Mouse (Mus musculus) heart, adult 18-20 months (tissue): Measurements from ENCODE around the gene 4933406M09Rik. TPM values are rescaled to one million over a fixed set of nuclear protein-coding genes. Genes with fewer than 3 reads are reported as not detected.

ENCODE experiments used
- DNase-seq, 2 experiments: peaks; one replicate each; pipeline ENCODE4 v3.0.0; 2021 to 2022; ENCODE audit warnings: mixed read lengths in 1 of 2
- total RNA-seq, 2 experiments: library from RNA; stranded (reverse); gene quantifications; 2 replicates each; pipeline ENCODE4 v1.2.3; 2021

4933406M09Rik gene
- total RNA-seq, 2 experiments from 2014 or later, result not detected

DNA sequence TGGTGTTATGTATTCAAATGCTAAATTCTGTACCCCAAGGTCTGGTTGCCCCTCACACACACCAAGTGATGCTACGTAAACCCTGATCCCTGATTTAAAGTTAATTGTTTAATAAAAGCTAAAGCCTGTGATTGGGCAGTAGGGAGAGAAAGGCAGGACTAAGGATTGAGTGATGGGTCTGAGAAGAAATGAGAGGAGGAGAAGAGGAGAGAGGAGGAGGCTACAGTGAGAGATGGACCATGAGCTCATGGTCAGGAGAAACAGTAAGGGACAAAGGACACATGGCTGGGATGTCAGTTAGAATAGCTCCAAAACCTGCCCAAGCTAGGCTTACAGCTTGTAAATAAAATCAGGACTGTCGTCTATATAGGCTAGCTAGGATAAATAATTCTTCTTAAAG lies 4.7 kb upstream of the 4933406M09Rik start:
- no peak for DNase-seq

GRCm38 (mm10) chr1:134381795-134382625 lies 3.7 kb upstream of the 4933406M09Rik start:
- peak; percentile 39 to 57 for DNase-seq

DNA sequence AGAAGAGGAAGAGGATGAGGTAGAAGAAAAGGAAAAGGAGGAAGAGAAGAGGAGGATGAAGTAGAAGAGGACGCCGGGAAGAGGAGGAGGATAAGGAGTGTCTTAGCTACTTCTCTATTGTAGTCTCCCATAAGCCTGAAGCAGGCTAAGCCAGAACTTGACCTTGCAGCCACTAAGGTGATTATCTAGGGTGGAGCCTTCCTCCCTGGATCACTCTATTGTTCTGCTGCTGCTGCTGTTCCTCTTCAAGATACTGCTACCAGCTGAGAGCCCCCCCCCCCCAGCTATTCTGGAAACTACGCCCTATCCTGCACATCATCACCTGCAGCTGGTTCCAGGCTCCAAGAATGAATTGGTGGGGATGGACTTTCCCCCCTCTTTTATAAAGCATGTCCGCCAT lies 1.2 kb upstream of the 4933406M09Rik start:
- DNase-seq, result peak in 1 of 2 experiments; percentile 62

DNA sequence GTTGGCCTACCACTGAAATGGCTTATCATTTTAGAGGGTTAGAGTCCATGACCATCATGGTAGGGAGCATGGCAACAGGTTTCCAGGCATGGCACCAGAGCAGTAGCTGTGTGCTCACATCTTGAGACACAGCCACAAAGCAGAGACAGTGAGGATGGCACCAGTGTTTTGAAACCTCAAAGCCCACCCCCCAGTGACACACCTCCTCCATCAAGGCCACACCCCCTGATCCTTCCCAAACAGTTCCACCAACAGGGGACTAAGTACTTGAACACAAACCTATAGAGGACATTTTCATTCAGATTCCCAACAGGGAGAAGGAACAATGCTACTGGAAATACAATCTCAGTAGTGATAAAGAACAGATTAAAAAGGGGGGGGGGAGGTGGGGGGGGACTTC lies 564 bp upstream of the 4933406M09Rik start:
- no peak for DNase-seq

- DNase-seq, result no peak
These were observed 8.1 kb downstream of the 4933406M09Rik start for GRCm38 (mm10) chr1:134393827-134394226.

GRCm38 (mm10) chr1:134398210-134398609 lies 12.5 kb downstream of the 4933406M09Rik start:
- no peak for DNase-seq

- DNase-seq, result no peak
These were observed 14.0 kb downstream of the 4933406M09Rik start for GRCm38 (mm10) chr1:134399735-134400134.

DNA sequence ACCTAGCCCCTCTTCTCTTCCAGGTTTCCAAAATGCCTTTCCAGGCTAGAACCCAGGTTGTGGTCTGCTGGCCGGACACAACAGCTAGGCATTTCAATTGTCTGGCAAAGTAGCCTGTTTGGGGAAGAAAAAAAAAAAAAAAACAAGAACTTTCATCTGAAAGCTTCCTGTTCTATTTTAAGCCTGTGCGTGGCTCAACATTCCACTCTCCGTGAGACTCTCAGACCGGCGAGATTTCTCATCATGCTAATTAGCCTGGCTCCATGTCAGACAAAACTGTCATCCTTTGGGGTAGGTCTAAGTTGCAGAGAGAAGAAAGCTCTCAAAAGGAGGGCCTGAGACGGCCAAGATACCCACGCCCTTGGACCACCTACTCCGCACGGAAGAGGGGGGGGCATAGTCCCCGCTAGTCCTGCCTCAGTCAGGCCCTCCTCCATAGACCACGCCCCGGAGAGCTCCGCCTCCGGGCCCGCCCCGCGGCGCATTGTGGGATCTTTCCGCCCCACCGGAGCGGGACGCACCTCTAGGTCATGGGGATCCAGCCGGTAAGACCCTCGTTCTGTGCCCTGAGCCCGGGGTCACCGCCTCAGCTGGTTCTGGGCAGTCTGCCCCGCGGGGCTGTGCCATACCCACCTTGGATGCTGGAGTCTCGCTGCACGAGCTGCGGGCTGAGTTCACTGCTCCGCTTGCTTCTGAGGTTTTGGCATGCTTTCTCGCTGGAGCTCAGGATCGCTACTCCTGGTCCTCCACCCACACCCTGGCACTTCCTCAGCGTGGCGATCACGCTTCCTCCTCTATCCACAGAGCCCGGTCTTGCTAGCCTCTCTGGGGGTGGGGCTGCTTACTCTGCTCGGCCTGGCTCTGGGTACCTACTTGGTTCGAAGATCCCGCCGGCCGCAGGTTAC lies 20.0 kb downstream of the 4933406M09Rik start, which contains the start of gene Cyb5r1:
Gene Cyb5r1, plus strand, starts transcription at position 51 of the 905 bp plus-strand sequence.
- peak; percentile 90 for DNase-seq

DNA sequence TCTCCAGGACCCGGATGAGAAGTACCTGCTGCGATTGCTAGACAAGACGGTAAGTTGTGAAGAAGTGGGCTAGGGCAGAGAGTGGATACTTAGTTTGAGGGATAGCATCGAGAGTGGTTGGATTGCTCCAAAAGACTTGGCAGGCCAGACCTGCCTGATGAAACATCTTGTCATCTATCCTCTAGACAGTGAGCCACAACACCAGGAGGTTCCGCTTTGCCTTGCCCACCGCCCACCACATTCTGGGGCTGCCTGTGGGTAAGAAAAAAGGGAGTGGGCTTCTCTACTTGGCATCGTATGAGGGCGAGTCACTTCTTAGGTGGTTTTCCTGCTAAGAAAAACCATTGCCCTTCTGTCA lies 20.7 kb downstream of the 4933406M09Rik start:
- DNase-seq, result no peak

- no peak for DNase-seq
These were observed 22.3 kb downstream of the 4933406M09Rik start for GRCm38 (mm10) chr1:134408080-134408479.

DNA sequence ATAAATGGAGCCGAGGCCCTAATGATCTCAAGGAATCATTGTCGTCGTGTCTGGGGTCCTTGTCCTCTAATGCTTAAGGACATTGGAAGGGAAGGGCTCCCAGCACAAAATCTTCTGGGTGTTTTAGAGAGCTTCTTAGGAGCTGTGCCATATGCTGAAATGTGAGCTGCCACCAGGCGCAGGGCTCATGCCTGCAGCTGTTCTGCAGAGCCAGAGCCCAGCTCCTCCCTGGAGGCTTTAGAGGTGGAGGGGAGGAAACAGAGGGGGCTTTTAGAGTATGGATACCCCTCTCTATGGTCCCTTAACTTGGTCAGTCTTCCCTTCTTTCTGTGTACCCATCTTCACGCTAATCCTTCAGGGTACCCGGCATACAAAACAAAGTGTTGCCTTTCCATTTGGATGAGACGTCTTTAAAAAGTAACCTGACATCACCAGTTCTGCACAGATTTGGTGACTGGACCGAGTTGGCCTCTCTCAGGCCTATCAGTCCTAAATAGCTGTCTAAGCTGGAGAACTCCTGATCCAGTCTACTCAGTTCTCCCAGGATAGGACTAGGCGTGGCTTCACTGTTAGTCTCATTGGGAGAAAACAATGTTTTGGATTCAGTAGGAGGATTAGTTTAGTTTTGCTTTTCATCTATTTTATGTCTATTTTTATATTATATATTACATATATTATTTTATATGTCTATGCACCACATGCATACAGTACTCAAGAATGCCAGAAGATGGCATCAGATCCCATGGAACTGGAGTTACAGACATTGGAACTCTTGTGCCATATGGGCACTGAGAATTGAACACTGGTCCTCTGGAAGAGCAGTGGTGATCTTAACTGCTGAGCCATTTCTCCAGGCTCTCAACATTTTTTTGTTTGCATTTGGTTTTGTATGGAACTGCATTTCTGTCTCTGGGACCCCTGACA lies 26.2 kb downstream of the 4933406M09Rik start:
- no peak for DNase-seq

GRCm38 (mm10) chr1:134414038-134414437 lies 28.3 kb downstream of the 4933406M09Rik start:
- DNase-seq, result no peak

DNA sequence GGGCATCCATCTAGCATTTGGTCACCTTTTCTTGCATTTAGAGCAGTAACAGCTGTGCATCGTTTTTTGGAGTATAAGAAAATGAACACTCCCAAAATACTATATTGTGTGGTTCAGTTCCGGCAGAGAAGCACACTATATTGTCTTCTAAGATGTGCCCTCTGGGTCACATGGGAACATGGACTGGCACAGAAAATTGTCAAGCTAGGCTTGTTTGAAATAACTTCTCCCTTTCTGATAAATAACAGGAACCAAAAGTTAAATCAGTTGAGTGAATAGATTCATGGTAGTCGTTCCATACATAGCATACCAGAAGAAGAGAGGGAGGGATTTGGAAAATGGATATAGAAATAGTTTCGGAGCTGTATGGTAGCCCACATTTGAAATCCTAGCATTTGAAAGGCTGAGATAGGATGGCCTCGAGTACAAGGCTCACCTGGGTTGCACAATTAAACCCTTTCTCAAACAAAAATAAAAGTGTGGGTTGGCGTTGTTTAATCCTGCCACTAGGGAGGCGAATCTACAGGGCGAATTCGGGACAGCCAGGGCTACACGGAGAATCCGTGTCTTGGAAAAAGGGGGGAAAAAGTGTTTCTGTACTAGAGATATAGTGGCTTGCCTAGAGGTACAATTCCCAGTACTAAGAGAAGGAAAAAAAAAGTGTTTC lies 28.9 kb downstream of the 4933406M09Rik start:
- DNase-seq, result no peak

DNA sequence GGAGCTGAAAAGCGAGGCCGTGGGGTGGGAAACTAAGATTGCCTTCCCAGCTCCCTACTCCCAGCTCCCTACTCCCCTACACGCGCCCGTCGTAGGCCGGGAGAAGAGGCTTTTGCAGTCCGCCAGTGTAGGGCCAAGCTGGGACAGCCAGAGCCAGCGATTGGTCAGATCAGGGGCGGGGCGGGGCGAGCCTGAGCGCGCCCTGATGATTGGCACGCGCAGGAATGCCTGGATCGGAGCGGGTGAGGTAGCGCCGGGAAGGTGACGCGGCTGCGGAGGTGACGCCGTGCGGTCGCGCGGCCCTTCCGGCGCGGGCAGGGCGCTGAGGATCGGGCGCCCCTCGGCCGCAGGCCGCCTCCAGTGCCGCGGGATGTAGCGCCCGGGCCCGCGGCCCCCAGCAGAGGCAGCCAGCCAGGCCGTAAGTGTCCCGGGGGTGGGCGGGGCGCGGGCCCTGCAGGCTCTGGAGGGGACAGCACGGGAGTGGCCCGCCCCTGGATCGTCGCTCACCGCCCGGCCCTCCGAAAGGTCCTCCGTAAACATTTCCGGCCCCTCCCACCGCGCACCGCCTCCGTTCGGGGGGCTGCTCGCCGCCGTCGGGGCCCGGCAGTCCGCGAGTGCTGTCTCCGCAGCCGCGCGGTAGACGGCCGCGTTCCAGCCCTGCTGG lies 29.6 kb downstream of the 4933406M09Rik start, which contains the start of gene Adipor1:
Gene Adipor1, plus strand, starts transcription at position 211 of the 664 bp plus-strand sequence.
- DNase-seq, result peak; percentile 96 to 99

GRCm38 (mm10) chr1:134418414-134418975 lies 32.8 kb downstream of the 4933406M09Rik start:
- no peak for DNase-seq

- DNase-seq, result no peak
These were observed 33.4 kb downstream of the 4933406M09Rik start for GRCm38 (mm10) chr1:134419176-134419575.

- peak; percentile 40 to 66 for DNase-seq
These were observed 34.2 kb downstream of the 4933406M09Rik start for GRCm38 (mm10) chr1:134419751-134420458.

DNA sequence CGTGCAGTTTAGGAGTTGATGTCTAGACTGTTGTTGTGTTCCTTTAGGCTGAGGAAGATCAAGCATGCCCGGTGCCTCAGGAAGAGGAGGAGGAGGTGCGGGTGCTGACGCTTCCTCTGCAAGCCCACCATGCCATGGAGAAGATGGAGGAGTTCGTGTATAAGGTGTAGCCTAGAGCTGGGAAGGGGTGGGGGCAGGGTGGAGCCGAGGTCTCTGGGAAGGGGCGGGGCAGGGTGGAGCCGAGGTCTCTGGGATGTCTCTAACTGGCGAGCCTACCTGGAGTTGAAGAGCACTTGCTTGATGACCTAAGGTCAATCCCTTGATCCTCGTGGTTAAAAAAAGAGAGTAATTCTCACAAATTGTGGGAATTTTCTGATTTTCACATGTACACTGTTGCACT lies 38.2 kb downstream of the 4933406M09Rik start:
- DNase-seq, result no peak

DNA sequence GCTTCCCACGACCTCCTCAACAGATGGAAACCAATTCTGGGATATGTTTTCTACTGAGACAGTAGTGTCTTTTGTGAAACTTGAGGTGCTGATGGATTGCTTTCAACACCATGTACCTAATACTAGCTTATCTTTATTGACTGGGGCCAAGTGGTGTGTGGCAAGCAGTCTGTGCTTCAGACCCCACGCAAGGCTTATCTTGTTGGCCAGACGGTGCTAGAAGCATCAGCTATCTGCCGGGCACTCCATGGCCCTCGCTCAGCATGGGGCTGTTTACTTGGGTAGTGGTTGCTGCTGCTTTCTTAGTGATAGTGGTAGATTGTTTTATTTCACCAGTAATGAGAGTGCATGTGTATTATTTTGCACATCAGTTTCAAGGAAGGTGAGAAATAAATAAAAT lies 40.5 kb downstream of the 4933406M09Rik start:
- peak in 1 of 2 experiments; percentile 29 for DNase-seq

DNA sequence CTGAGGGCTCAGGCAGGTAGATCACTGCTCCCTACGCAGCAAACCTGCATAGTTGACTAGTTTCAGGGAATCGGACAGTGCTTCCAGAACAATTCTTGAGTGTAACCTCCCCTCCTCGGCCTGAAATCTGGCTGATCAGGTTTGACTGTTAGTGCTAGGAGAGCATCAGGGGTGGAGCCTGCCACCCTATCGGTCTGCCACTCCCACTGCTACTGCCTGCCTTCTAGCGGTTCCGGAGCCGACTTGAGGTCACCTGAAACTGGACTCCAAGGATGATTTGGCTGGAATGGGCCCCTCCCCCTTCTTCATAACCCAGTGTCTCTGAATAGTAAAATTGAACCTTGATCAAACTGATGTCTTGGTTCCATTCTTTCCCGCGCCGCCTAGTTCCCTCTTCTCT lies 47.3 kb downstream of the 4933406M09Rik start:
- DNase-seq, result no peak
